Mouse (Mus musculus): Measurements from ENCODE around the gene Mcf2l.
A peak's percentile ranks its signal among the peaks of the same experiment; 100 is the strongest.

Mcf2l gene

GRCm38 (mm10) chr8:12951051-12951630, 77.5 kb downstream of the Mcf2l start:
- no peak for DNase-seq (ENCODE audit: low spot score in 2 of 2)

- no peak for DNase-seq (ENCODE audit: low spot score in 2 of 2)
Measured at GRCm38 (mm10) chr8:12952699-12953098, 79.1 kb downstream of the Mcf2l start.

- DNase-seq (ENCODE audit: low spot score in 2 of 2) = no peak
Measured at GRCm38 (mm10) chr8:12955362-12955879, 81.8 kb downstream of the Mcf2l start.

- DNase-seq (ENCODE audit: low spot score in 2 of 2) = no peak
Measured at GRCm38 (mm10) chr8:12955880-12956279, 82.3 kb downstream of the Mcf2l start.

GRCm38 (mm10) chr8:12956941-12957340, 83.3 kb downstream of the Mcf2l start:
- no peak for DNase-seq (ENCODE audit: low spot score in 2 of 2)

GRCm38 (mm10) chr8:12957419-12957818, 83.8 kb downstream of the Mcf2l start:
- DNase-seq (ENCODE audit: low spot score in 2 of 2) = no peak

GRCm38 (mm10) chr8:12960609-12961008, 87.0 kb downstream of the Mcf2l start:
- no peak for DNase-seq (ENCODE audit: low spot score in 2 of 2)

GRCm38 (mm10) chr8:12961211-12961610, 87.6 kb downstream of the Mcf2l start:
- no peak for DNase-seq (ENCODE audit: low spot score in 2 of 2)

- no peak for DNase-seq (ENCODE audit: low spot score in 2 of 2)
Measured at GRCm38 (mm10) chr8:12961821-12962534, 88.4 kb downstream of the Mcf2l start.

GRCm38 (mm10) chr8:12962541-12963380, 89.2 kb downstream of the Mcf2l start:
- no peak for DNase-seq (ENCODE audit: low spot score in 2 of 2)

- no peak for DNase-seq (ENCODE audit: low spot score in 2 of 2)
Measured at GRCm38 (mm10) chr8:12976290-12976689, 102.7 kb downstream of the Mcf2l start.

- DNase-seq (ENCODE audit: low spot score in 2 of 2) = no peak
Measured at GRCm38 (mm10) chr8:12976723-12977122, 103.1 kb downstream of the Mcf2l start.

- no peak for DNase-seq (ENCODE audit: low spot score in 2 of 2)
Measured at GRCm38 (mm10) chr8:12977325-12977724, 103.7 kb downstream of the Mcf2l start.

GRCm38 (mm10) chr8:12978308-12978707, 104.7 kb downstream of the Mcf2l start:
- DNase-seq (ENCODE audit: low spot score in 2 of 2) = no peak

- no peak for DNase-seq (ENCODE audit: low spot score in 2 of 2)
Measured at GRCm38 (mm10) chr8:12978726-12979125, 105.1 kb downstream of the Mcf2l start.

- peak; percentile 86 to 94 for DNase-seq (ENCODE audit: low spot score in 2 of 2)
Measured at GRCm38 (mm10) chr8:12983681-12984467, 110.3 kb downstream of the Mcf2l start.

- no peak for DNase-seq (ENCODE audit: low spot score in 2 of 2)
Measured at GRCm38 (mm10) chr8:12984601-12985243, 111.1 kb downstream of the Mcf2l start.

GRCm38 (mm10) chr8:12985259-12985658, 111.7 kb downstream of the Mcf2l start:
- peak; percentile 77 to 90 for DNase-seq (ENCODE audit: low spot score in 2 of 2)

GRCm38 (mm10) chr8:12987571-12987970, 114.0 kb downstream of the Mcf2l start:
- DNase-seq (ENCODE audit: low spot score in 2 of 2) = peak; percentile 75 to 79

GRCm38 (mm10) chr8:12988722-12989430, 115.3 kb downstream of the Mcf2l start:
- no peak for DNase-seq (ENCODE audit: low spot score in 2 of 2)
